In the genomic region with DNA sequence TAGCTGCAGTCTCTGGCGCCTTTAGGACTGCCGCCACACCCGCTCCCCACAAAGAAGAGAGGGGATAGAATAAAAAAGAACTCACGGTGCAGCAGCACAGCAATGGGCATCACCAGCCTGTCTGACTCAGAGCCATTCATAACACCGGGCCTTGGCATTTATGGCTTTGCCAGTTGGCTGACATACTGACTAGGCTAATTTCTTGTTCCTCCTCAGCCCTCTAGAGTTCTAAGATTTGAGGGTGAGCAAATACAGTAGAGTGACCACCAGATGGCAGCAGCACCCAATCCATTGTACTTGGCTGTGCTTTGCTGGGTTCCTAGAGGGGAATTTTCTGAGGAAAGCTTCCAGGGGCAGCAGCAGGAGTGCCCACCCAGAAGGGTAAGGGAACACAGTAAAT, we compare ENCODE assay signal across 9 mouse cellular contexts. TPM values are rescaled to one million over a fixed set of nuclear protein-coding genes. Genes with fewer than 3 reads are reported as not detected.
A peak's percentile ranks its signal among the peaks of the same experiment; 100 is the strongest.
DNase-seq lines count a peak whose midpoint lies in the region; ATAC-seq and TF ChIP-seq lines count a peak whose summit lies in the region.
"Not testable (repeated sequence)": the region's sequence is repeated elsewhere in the genome, so short reads cannot be mapped to it uniquely, and the experiment has no call there.
"Had no signal": no experiment of that assay in that cellular context is flagged by ENCODE, and none has a peak within 500 bp of the region (broad histone marks: within the 10 kb centered on the region; RNA-seq: fewer than 3 reads in every experiment).

No protein-coding gene starts in this region.

- peak; percentile 22; the same call in 1 of the 2 replicates for TF ChIP-seq CTCF in gastrocnemius, adult 2 months (IDR thresholded peaks at IDR 0.05)
- TF ChIP-seq CTCF in kidney, postnatal 0 days (IDR thresholded peaks at IDR 0.05; ENCODE audit: low read depth); lung, adult 2 months (IDR thresholded peaks at IDR 0.05; ENCODE audit: insufficient read depth, low read length): not testable (repeated sequence)

- H3K4me3 ChIP-seq in embryonic facial prominence, embryonic 14.5 days (ENCODE audit: low read depth, low read length); gastrocnemius, adult 2 months; hindbrain, embryonic 14.5 days (replicated peaks; ENCODE audit: low read length); kidney, postnatal 0 days (replicated peaks; ENCODE audit: low read depth, low read length); lung, adult 2 months (replicated peaks; ENCODE audit: extremely low read depth, low read depth, low read length); midbrain, embryonic 16.5 days (ENCODE audit: low read depth, low read length): not testable (repeated sequence)

- TF ChIP-seq POLR2A in lung, adult 2 months (IDR thresholded peaks at IDR 0.05; ENCODE audit: borderline replicate concordance, extremely low read depth, low read depth, low read length): not testable (repeated sequence)

- not testable (repeated sequence) for H3K27me3 ChIP-seq in embryonic facial prominence, embryonic 14.5 days (replicated peaks; ENCODE audit: control insufficient read depth, insufficient read depth, low read length); hindbrain, embryonic 14.5 days (ENCODE audit: control insufficient read depth, insufficient read depth, low read length); kidney, postnatal 0 days (ENCODE audit: insufficient read depth, low read length); midbrain, embryonic 16.5 days (ENCODE audit: control insufficient read depth, insufficient read depth, low read depth, low read length)

- peak; percentile 3 for DNase-seq in 3T3-L1 (ENCODE audit: low read depth, low spot score)
- peak; percentile 7 for DNase-seq in adrenal gland, postnatal 25 days
- DNase-seq in embryonic facial prominence, embryonic 14.5 days (ENCODE audit: low spot score); hindbrain, embryonic 14.5 days (ENCODE audit: low spot score); kidney, postnatal 0 days (ENCODE audit: low spot score): not testable (repeated sequence)
- DNase-seq in gastrocnemius, adult 2 months: peak; percentile 31
- peak; percentile 2 for DNase-seq in lung, adult 2 months

- H3K4me2 ChIP-seq in embryonic facial prominence, embryonic 14.5 days (ENCODE audit: low read depth, low read length); hindbrain, embryonic 14.5 days (replicated peaks); kidney, postnatal 0 days (ENCODE audit: low read length); midbrain, embryonic 16.5 days (ENCODE audit: low read length): not testable (repeated sequence)

- 89% methylated on average over 5 of the region's 5 CpGs for WGBS in embryonic facial prominence, embryonic 14.5 days
- 85% methylated on average over 4 of the region's 5 CpGs for WGBS in hindbrain, embryonic 14.5 days
- 82% methylated on average over 4 of the region's 5 CpGs for WGBS in kidney, postnatal 0 days
- 82% methylated on average over 5 of the region's 5 CpGs for WGBS in lung, adult 2 months
- WGBS in midbrain, embryonic 16.5 days: 92% methylated on average over 5 of the region's 5 CpGs

- H3K36me3 ChIP-seq in embryonic facial prominence, embryonic 14.5 days (ENCODE audit: control insufficient read depth, insufficient read depth, low read length); hindbrain, embryonic 14.5 days (replicated peaks; ENCODE audit: control insufficient read depth, insufficient read depth); kidney, postnatal 0 days (ENCODE audit: insufficient read depth, low read length); midbrain, embryonic 16.5 days (ENCODE audit: control insufficient read depth, insufficient read depth, low read length): not testable (repeated sequence)

- intact Hi-C loops in gastrocnemius, adult 2 months (cut with DNase I): not testable (repeated sequence)

- H3K9ac ChIP-seq in embryonic facial prominence, embryonic 14.5 days (ENCODE audit: low read depth, low read length); hindbrain, embryonic 14.5 days; kidney, postnatal 0 days (ENCODE audit: low read depth, low read length); midbrain, embryonic 16.5 days (ENCODE audit: low read depth, low read length): not testable (repeated sequence)

- H3K27ac ChIP-seq in embryonic facial prominence, embryonic 14.5 days (replicated peaks; ENCODE audit: low read depth, low read length); gastrocnemius, adult 2 months; hindbrain, embryonic 14.5 days; kidney, postnatal 0 days; midbrain, embryonic 16.5 days (ENCODE audit: low read length): not testable (repeated sequence)

- H3K9me3 ChIP-seq in embryonic facial prominence, embryonic 14.5 days (ENCODE audit: control insufficient read depth, low read length); hindbrain, embryonic 14.5 days (ENCODE audit: control insufficient read depth, low read length); kidney, postnatal 0 days (replicated peaks; ENCODE audit: low read length); midbrain, embryonic 16.5 days (replicated peaks; ENCODE audit: control insufficient read depth, low read length, poor library complexity, severe bottlenecking): not testable (repeated sequence)

- H3K4me1 ChIP-seq in embryonic facial prominence, embryonic 14.5 days (ENCODE audit: control insufficient read depth, insufficient read depth, low read length); hindbrain, embryonic 14.5 days (replicated peaks; ENCODE audit: control insufficient read depth, insufficient read depth, low read length); kidney, postnatal 0 days (replicated peaks; ENCODE audit: insufficient read depth, low read length); lung, adult 2 months (ENCODE audit: control insufficient read depth, insufficient read depth, low read length); midbrain, embryonic 16.5 days (ENCODE audit: control insufficient read depth, insufficient read depth, low read length): not testable (repeated sequence)

- peak; percentile 60; the same call in 1 of the 2 replicates for ATAC-seq in embryonic facial prominence, embryonic 14.5 days (ENCODE audit: low read depth)
- ATAC-seq in hindbrain, embryonic 14.5 days (ENCODE audit: low FRiP score): peak; percentile 86
- peak; percentile 77 for ATAC-seq in kidney, postnatal 0 days (replicated peaks; ENCODE audit: low FRiP score, low read depth)
- peak; percentile 92 for ATAC-seq in midbrain, embryonic 16.5 days

RNA-seq across cellular contexts. Expression of gene Zxdb, which starts 34.8 kb away (rescaled TPM):
- total RNA-seq in adrenal gland, postnatal 25 days (2021): 13.8 and 14.6 TPM in 2 replicates
- polyA plus RNA-seq in embryonic facial prominence, embryonic 14.5 days (2014; fragmentation: Nextera tagmentation; extraction: Ambion mirVana): 2.7 and 2.8 TPM in 2 replicates
- total RNA-seq in gastrocnemius, adult 2 months (2021): 1 to 10 TPM; 2.8 to 3.2 TPM
- polyA plus RNA-seq in hindbrain, embryonic 14.5 days (2014; fragmentation: Nextera tagmentation; extraction: Ambion mirVana): 3.5 and 3.6 TPM in 2 replicates
- 1.8 and 2.1 TPM in 2 replicates for polyA plus RNA-seq in kidney, postnatal 0 days (2015; fragmentation: Nextera tagmentation; extraction: Ambion mirVana)
- 3.7 and 4.9 TPM in 2 replicates for polyA plus RNA-seq in lung, adult 2 months (2012; rRNA removed)
- 1.4 and 1.6 TPM in 2 replicates for polyA plus RNA-seq in midbrain, embryonic 16.5 days (2015; fragmentation: Nextera tagmentation; extraction: Ambion mirVana)

RNA-seq across cellular contexts. Expression of gene Gspt2, which starts 53.7 kb away (rescaled TPM):
- 10.6 and 13.3 TPM in 2 replicates for total RNA-seq in adrenal gland, postnatal 25 days (2021)
- 5.0 and 5.9 TPM in 2 replicates for polyA plus RNA-seq in embryonic facial prominence, embryonic 14.5 days (2014; fragmentation: Nextera tagmentation; extraction: Ambion mirVana)
- under 1 TPM; 0.15 to 0.28 TPM for total RNA-seq in gastrocnemius, adult 2 months (2021)
- 21.8 and 27.0 TPM in 2 replicates for polyA plus RNA-seq in hindbrain, embryonic 14.5 days (2014; fragmentation: Nextera tagmentation; extraction: Ambion mirVana)
- 3.8 and 4.8 TPM in 2 replicates for polyA plus RNA-seq in kidney, postnatal 0 days (2015; fragmentation: Nextera tagmentation; extraction: Ambion mirVana)
- 1.4 and 1.6 TPM in 2 replicates for polyA plus RNA-seq in lung, adult 2 months (2012; rRNA removed)
- polyA plus RNA-seq in midbrain, embryonic 16.5 days (2015; fragmentation: Nextera tagmentation; extraction: Ambion mirVana): 28.0 and 29.3 TPM in 2 replicates
- total RNA-seq: G1E had no signal
- polyA plus RNA-seq: G1E had no signal
